Mouse (Mus musculus) megakaryocyte progenitor cell, adult 5-6 weeks (primary cell): ENCODE results near the gene Scnn1g. TPM values are rescaled to one million over a fixed set of nuclear protein-coding genes. Genes with fewer than 3 reads are reported as not detected.

Experiments
- ATAC-seq: replicated peaks from 2 replicates; pipeline ENCODE4 v1.8.0; 2016; ENCODE audit warnings: mild to moderate bottlenecking, moderate TSS enrichment, inconsistent platforms; ENCODE audit not compliant: poor library complexity
- total RNA-seq, 2 experiments: library from RNA; stranded (forward) in 1 of 2; stranded (reverse) in 1 of 2; fragments of 157-497, 149-512 nt in 1 of 2; fragments of 200-1000 nt in 1 of 2; gene quantifications; 2 replicates each; pipeline versions ENCODE4 v1.2.3 to v1.2.4; 2015 to 2017

The Scnn1g gene
- total RNA-seq (2015): not detected in 2 replicates
- total RNA-seq (2017): not detected in 2 replicates

- ATAC-seq: peak; percentile 99
Observed at GRCm38 (mm10) chr7:121734171-121734831, at the start of gene Scnn1g. Gene Scnn1g (plus strand): TSS chr7:121734479.

- ATAC-seq: no peak
Observed at GRCm38 (mm10) chr7:121685140-121685984, 48.9 kb upstream of the Scnn1g start.

GRCm38 (mm10) chr7:121689338-121689737 lies 44.9 kb upstream of the Scnn1g start:
- ATAC-seq: no peak

GRCm38 (mm10) chr7:121691803-121692202 lies 42.5 kb upstream of the Scnn1g start:
- no peak for ATAC-seq

GRCm38 (mm10) chr7:121697170-121697569 lies 37.1 kb upstream of the Scnn1g start:
- no peak for ATAC-seq

GRCm38 (mm10) chr7:121697574-121697973 lies 36.7 kb upstream of the Scnn1g start:
- ATAC-seq: no peak

GRCm38 (mm10) chr7:121699218-121699617 lies 35.1 kb upstream of the Scnn1g start:
- peak; percentile 38; the same call in 1 of the 2 replicates for ATAC-seq

GRCm38 (mm10) chr7:121700480-121700879 lies 33.8 kb upstream of the Scnn1g start:
- ATAC-seq: no peak

- peak; percentile 32; the same call in 1 of the 2 replicates for ATAC-seq
Observed at GRCm38 (mm10) chr7:121701983-121702382, 32.3 kb upstream of the Scnn1g start.

- ATAC-seq: no peak
Observed at GRCm38 (mm10) chr7:121705051-121705450, 29.2 kb upstream of the Scnn1g start.

- ATAC-seq: peak; percentile 5; the same call in 1 of the 2 replicates
Observed at GRCm38 (mm10) chr7:121706411-121707072, 27.7 kb upstream of the Scnn1g start.

GRCm38 (mm10) chr7:121707073-121707667 lies 27.1 kb upstream of the Scnn1g start, which contains the start of gene Usp31:
Gene Usp31 (minus strand): TSS chr7:121707253.
- peak; percentile 96 for ATAC-seq

GRCm38 (mm10) chr7:121711171-121711570 lies 23.1 kb upstream of the Scnn1g start:
- ATAC-seq: no peak

GRCm38 (mm10) chr7:121717031-121717430 lies 17.2 kb upstream of the Scnn1g start:
- no peak for ATAC-seq

- peak; percentile 60 for ATAC-seq
Observed at GRCm38 (mm10) chr7:121730225-121730624, 4.1 kb upstream of the Scnn1g start.

GRCm38 (mm10) chr7:121737511-121738415 lies 3.5 kb downstream of the Scnn1g start:
- ATAC-seq: no peak

GRCm38 (mm10) chr7:121750244-121750643 lies 16.0 kb downstream of the Scnn1g start:
- no peak for ATAC-seq

- 0 out of 2 replicates have a peak, but pooled peaks have one; percentile 37 for ATAC-seq
Observed at GRCm38 (mm10) chr7:121754748-121755147, 20.5 kb downstream of the Scnn1g start.

GRCm38 (mm10) chr7:121763328-121763727 lies 29.0 kb downstream of the Scnn1g start:
- ATAC-seq: no peak

- ATAC-seq: no peak
Observed at GRCm38 (mm10) chr7:121767900-121768299, 33.6 kb downstream of the Scnn1g start.
